Mouse (Mus musculus) E14TG2a.4 (cell line): ENCODE measurements around the gene Fli1.

Source experiments
- H3K27me3 ChIP-seq: 2 replicates; pipeline ENCODE4 v1.6.1; 2014; ENCODE audit warnings: low read length, control low read depth; ENCODE audit not compliant: insufficient read depth
- H3K36me3 ChIP-seq: 2 replicates; pipeline ENCODE4 v1.6.1; 2014; ENCODE audit warnings: low read length, control low read depth; ENCODE audit not compliant: insufficient read depth
- H3K4me1 ChIP-seq: replicated peaks from 2 replicates; pipeline ENCODE4 v1.6.1; 2014; ENCODE audit warnings: low read depth, low read length, control low read depth
- H3K4me3 ChIP-seq: replicated peaks from 2 replicates; pipeline ENCODE4 v1.5.1; 2014; ENCODE audit warnings: mild to moderate bottlenecking, low read length
- H3K9me3 ChIP-seq: 2 replicates; pipeline ENCODE4 v1.6.1; 2014; ENCODE audit warnings: low read length, control low read depth
- CTCF ChIP-seq: conservative IDR thresholded peaks from 2 replicates; pipeline ENCODE4 v1.5.1; 2014; ENCODE audit warnings: low read length
- NANOG ChIP-seq: IDR thresholded peaks from 2 replicates; pipeline ENCODE4 v1.6.1; 2014; ENCODE audit warnings: borderline replicate concordance, low read length, mixed read lengths
- POU5F1 ChIP-seq: IDR thresholded peaks from 2 replicates; pipeline ENCODE4 v1.6.1; 2014; ENCODE audit warnings: low read length, borderline replicate concordance

The Fli1 gene

GRCm38 (mm10) chr9:32505460-32506075, 37.1 kb downstream of the Fli1 start:
- no peak overlapping the region for H3K4me3 ChIP-seq
- H3K27me3 ChIP-seq, result peaks cover 46% of the 10 kb centered on the region
- 0 out of 2 replicates have a peak, but pooled peaks cover 2% of the 10 kb centered on the region for H3K4me1 ChIP-seq
- no peaks in the 10 kb centered on the region for H3K9me3 ChIP-seq
- no peaks in the 10 kb centered on the region for H3K36me3 ChIP-seq
- TF ChIP-seq NANOG, result no peak
- no peak for TF ChIP-seq POU5F1
- no peak for TF ChIP-seq CTCF

- no peak for TF ChIP-seq POU5F1
- no peak for TF ChIP-seq CTCF
- TF ChIP-seq NANOG, result no peak
- Histone ChIP-seq H3K27me3 (peaks cover 40% of the 10 kb centered on the region), H3K36me3 (no peaks in the 10 kb centered on the region), H3K4me3 (no peak overlapping the region), H3K9me3 (no peaks in the 10 kb centered on the region), H3K4me1 (peaks cover 7% of the 10 kb centered on the region)
Measured at GRCm38 (mm10) chr9:32503995-32504451, 38.6 kb downstream of the Fli1 start.

GRCm38 (mm10) chr9:32503423-32503822, 39.2 kb downstream of the Fli1 start:
- peaks cover 7% of the 10 kb centered on the region for H3K4me1 ChIP-seq
- H3K4me3 ChIP-seq, result no peak overlapping the region
- no peaks in the 10 kb centered on the region for H3K36me3 ChIP-seq
- no peak for TF ChIP-seq POU5F1
- no peak for TF ChIP-seq CTCF
- no peak for TF ChIP-seq NANOG
- H3K27me3 ChIP-seq, result peaks cover 39% of the 10 kb centered on the region
- H3K9me3 ChIP-seq, result no peaks in the 10 kb centered on the region

GRCm38 (mm10) chr9:32502256-32503010, 40.2 kb downstream of the Fli1 start:
- Histone ChIP-seq H3K4me1 (peaks cover 7% of the 10 kb centered on the region), H3K4me3 (no peak overlapping the region), H3K9me3 (no peaks in the 10 kb centered on the region), H3K27me3 (peaks cover 30% of the 10 kb centered on the region), H3K36me3 (no peaks in the 10 kb centered on the region)
- no peak for TF ChIP-seq POU5F1
- TF ChIP-seq CTCF, result no peak
- TF ChIP-seq NANOG, result no peak

- H3K4me3 ChIP-seq, result no peak overlapping the region
- H3K27me3 ChIP-seq, result peaks cover 16% of the 10 kb centered on the region
- no peaks in the 10 kb centered on the region for H3K36me3 ChIP-seq
- TF ChIP-seq CTCF (no peak), NANOG (no peak), POU5F1 (no peak)
- H3K4me1 ChIP-seq, result peaks cover 5% of the 10 kb centered on the region
- H3K9me3 ChIP-seq, result no peaks in the 10 kb centered on the region
Measured at GRCm38 (mm10) chr9:32500886-32501285, 41.8 kb downstream of the Fli1 start.

- no peak for TF ChIP-seq POU5F1
- H3K4me1 ChIP-seq, result peaks cover 5% of the 10 kb centered on the region
- H3K36me3 ChIP-seq, result no peaks in the 10 kb centered on the region
- no peaks in the 10 kb centered on the region for H3K9me3 ChIP-seq
- peaks cover 11% of the 10 kb centered on the region for H3K27me3 ChIP-seq
- H3K4me3 ChIP-seq, result no peak overlapping the region
Measured at GRCm38 (mm10) chr9:32500063-32500462, 42.6 kb downstream of the Fli1 start.

GRCm38 (mm10) chr9:32499469-32499868, 43.2 kb downstream of the Fli1 start:
- no peaks in the 10 kb centered on the region for H3K9me3 ChIP-seq
- no peak overlapping the region for H3K4me3 ChIP-seq
- no peak for TF ChIP-seq NANOG
- peaks cover 11% of the 10 kb centered on the region for H3K27me3 ChIP-seq
- H3K4me1 ChIP-seq, result peaks cover 5% of the 10 kb centered on the region
- no peaks in the 10 kb centered on the region for H3K36me3 ChIP-seq

GRCm38 (mm10) chr9:32495643-32495997, 47.0 kb downstream of the Fli1 start:
- H3K36me3 ChIP-seq, result no peaks in the 10 kb centered on the region
- H3K27me3 ChIP-seq, result peaks cover 14% of the 10 kb centered on the region; the same call in 1 of the 2 replicates
- no peaks in the 10 kb centered on the region for H3K9me3 ChIP-seq
- TF ChIP-seq CTCF (no peak), NANOG (no peak), POU5F1 (no peak)
- no peak overlapping the region for H3K4me3 ChIP-seq
- H3K4me1 ChIP-seq, result peaks cover 5% of the 10 kb centered on the region
